In genomic region chr19:4492526-4493296, GRCm38 (mm10) we compare ENCODE assay signal across 9 mouse cellular contexts. TPM values are rescaled to one million over a fixed set of nuclear protein-coding genes. Genes with fewer than 3 reads are reported as not detected.
DNase-seq lines count a peak whose midpoint lies in the region; ATAC-seq and TF ChIP-seq lines count a peak whose summit lies in the region.
"Had no signal": no experiment of that assay in that cellular context is flagged by ENCODE, and none has a peak within 500 bp of the region (broad histone marks: within the 10 kb centered on the region; RNA-seq: fewer than 3 reads in every experiment).

No protein-coding gene starts in this region.

- no peak for TF ChIP-seq POLR2A in CH12.LX (IDR thresholded peaks at IDR 0.05; ENCODE audit: low read depth, low read length)

- dilution Hi-C loops in CH12.LX (cut with MboI; ENCODE audit: extremely low pct_ligation_motif_present, extremely low pct_unique_long_range_greater_than_20kb, low sequenced_read_pairs) = no loop called here

- TF ChIP-seq RAD21 in CH12.LX (IDR thresholded peaks at IDR 0.05; ENCODE audit: low read depth, low read length) = no peak

- no peak overlapping the region for H3K27ac ChIP-seq in hindbrain, embryonic 13.5 days
- no peak overlapping the region for H3K27ac ChIP-seq in hindbrain, embryonic 10.5 days
- H3K27ac ChIP-seq in CH12.LX (ENCODE audit: insufficient read depth, low read depth) = no peak overlapping the region
- no peak overlapping the region for H3K27ac ChIP-seq in midbrain, embryonic 10.5 days (replicated peaks)
- H3K27ac ChIP-seq: midbrain, embryonic 12.5 days had no signal

- no peaks in the 10 kb centered on the region for H3K9me3 ChIP-seq in hindbrain, embryonic 13.5 days
- no peaks in the 10 kb centered on the region for H3K9me3 ChIP-seq in hindbrain, embryonic 10.5 days
- no peaks in the 10 kb centered on the region for H3K9me3 ChIP-seq in CH12.LX (replicated peaks; ENCODE audit: low read length)
- no peaks in the 10 kb centered on the region for H3K9me3 ChIP-seq in midbrain, embryonic 10.5 days (replicated peaks)
- H3K9me3 ChIP-seq: midbrain, embryonic 12.5 days had no signal

- intact Hi-C loops in heart, postnatal 25 days (cut with DNase I) = no loop called here

- 47% methylated on average over 9 of the region's 9 CpGs for WGBS in hindbrain, embryonic 13.5 days
- WGBS in hindbrain, embryonic 10.5 days = 61% methylated on average over 9 of the region's 9 CpGs
- WGBS in midbrain, embryonic 10.5 days = 64% methylated on average over 9 of the region's 9 CpGs

- no peak for TF ChIP-seq EP300 in CH12.LX (IDR thresholded peaks at IDR 0.05; ENCODE audit: low read length)

- H3K4me2 ChIP-seq in hindbrain, embryonic 13.5 days = no peak overlapping the region
- no peak overlapping the region for H3K4me2 ChIP-seq in CH12.LX (ENCODE audit: insufficient read depth, low read depth, poor library complexity, severe bottlenecking)
- H3K4me2 ChIP-seq: midbrain, embryonic 12.5 days had no signal

- no peaks in the 10 kb centered on the region for H3K36me3 ChIP-seq in hindbrain, embryonic 13.5 days
- H3K36me3 ChIP-seq in hindbrain, embryonic 10.5 days = no peaks in the 10 kb centered on the region
- no peaks in the 10 kb centered on the region for H3K36me3 ChIP-seq in CH12.LX (replicated peaks in 1 of 2; ENCODE audit: control insufficient read depth in 1 of 2, insufficient read depth in 1 of 2, low read length in 1 of 2)
- no peaks in the 10 kb centered on the region for H3K36me3 ChIP-seq in midbrain, embryonic 10.5 days
- H3K36me3 ChIP-seq: midbrain, embryonic 12.5 days had no signal

- in situ Hi-C loops in CH12.LX (cut with MboI; ENCODE audit: low pct_ligation_motif_present, low pct_unique_long_range_greater_than_20kb, low sequenced_read_pairs) = loop anchor here (10.0 to 25.0 kb wide), 3 partner anchors 132 to 495 kb away; partner anchors contain the start of genes Ctsf, Npas4 and Rce1

- no peak for TF ChIP-seq CTCF in CH12.LX (conservative IDR thresholded peaks at IDR 0.05 in 1 of 2, IDR thresholded peaks at IDR 0.05 in 1 of 2; ENCODE audit: low read depth in 2 of 2, low read length in 2 of 2)

- no peak overlapping the region for H3K4me3 ChIP-seq in hindbrain, embryonic 13.5 days
- no peak overlapping the region for H3K4me3 ChIP-seq in hindbrain, embryonic 10.5 days
- H3K4me3 ChIP-seq in CH12.LX (replicated peaks in 1 of 3; ENCODE audit: low read depth in 2 of 3, low read length in 2 of 3, poor library complexity in 1 of 3) = no peak overlapping the region
- H3K4me3 ChIP-seq in midbrain, embryonic 10.5 days = no peak overlapping the region
- H3K4me3 ChIP-seq: midbrain, embryonic 12.5 days had no signal

- peak overlapping the region; percentile 56 for H3K9ac ChIP-seq in hindbrain, embryonic 13.5 days
- no peak overlapping the region for H3K9ac ChIP-seq in CH12.LX (ENCODE audit: insufficient read depth, low read depth)
- H3K9ac ChIP-seq: midbrain, embryonic 12.5 days had no signal

- H3K27me3 ChIP-seq in hindbrain, embryonic 13.5 days = no peaks in the 10 kb centered on the region
- no peaks in the 10 kb centered on the region for H3K27me3 ChIP-seq in hindbrain, embryonic 10.5 days (ENCODE audit: insufficient read depth, poor library complexity, severe bottlenecking)
- H3K27me3 ChIP-seq in CH12.LX (replicated peaks) = peaks cover 2% of the 10 kb centered on the region
- H3K27me3 ChIP-seq in midbrain, embryonic 10.5 days (ENCODE audit: low read depth, poor library complexity, severe bottlenecking) = no peaks in the 10 kb centered on the region
- H3K27me3 ChIP-seq: midbrain, embryonic 12.5 days had no signal

- ATAC-seq in hindbrain, embryonic 13.5 days (ENCODE audit: low FRiP score) = no peak

- no peaks in the 10 kb centered on the region for H3K79me2 ChIP-seq in CH12.LX (replicated peaks; ENCODE audit: control insufficient read depth, extremely low read depth, insufficient read depth, poor library complexity, severe bottlenecking)

- peaks cover 2% of the 10 kb centered on the region for H3K4me1 ChIP-seq in hindbrain, embryonic 13.5 days (replicated peaks)
- peaks cover 14% of the 10 kb centered on the region for H3K4me1 ChIP-seq in hindbrain, embryonic 10.5 days (replicated peaks)
- H3K4me1 ChIP-seq in CH12.LX (ENCODE audit: control insufficient read depth in 1 of 2, insufficient read depth in 2 of 2) = peaks cover 0 to 8% of the 10 kb centered on the region in 2 experiments; a peak in 2 of 4 replicates
- peaks cover 14% of the 10 kb centered on the region for H3K4me1 ChIP-seq in midbrain, embryonic 10.5 days

- no peak for DNase-seq in hindbrain, embryonic 10.5 days (ENCODE audit: low spot score)
- DNase-seq in CH12.LX (ENCODE audit: extremely low read depth) = no peak
- DNase-seq in cerebellum, adult 8-10 months = peak; percentile 95
- peak; percentile 53 for DNase-seq in heart, postnatal 25 days (ENCODE audit: low spot score)
- DNase-seq in testis, postnatal 10 days (ENCODE audit: low spot score) = peak; percentile 56
- DNase-seq in spleen, postnatal 10 days (ENCODE audit: low spot score in 2 of 2) = no peak
- DNase-seq in midbrain, embryonic 10.5 days (ENCODE audit: low spot score) = no peak

TF ChIP-seq in CH12.LX, 34 proteins besides CTCF, POLR2A, EP300 and RAD21:
- TF ChIP-seq SMC3 (IDR thresholded peaks at IDR 0.05; ENCODE audit: low read depth, low read length) = no peak
- TF ChIP-seq PAX5 (IDR thresholded peaks at IDR 0.05; ENCODE audit: low read length) = no peak
- TF ChIP-seq NELFE (IDR thresholded peaks at IDR 0.05; ENCODE audit: low read depth, low read length) = no peak
- no peak for TF ChIP-seq CHD1 (IDR thresholded peaks at IDR 0.05; ENCODE audit: low read depth, low read length)
- no peak for TF ChIP-seq ZC3H11A (IDR thresholded peaks at IDR 0.05; ENCODE audit: low read depth, low read length)
- peak; percentile 87; the same call in 1 of the 2 replicates for TF ChIP-seq MAFK (IDR thresholded peaks at IDR 0.05; ENCODE audit: insufficient replicate concordance, low read length)
- no peak for TF ChIP-seq POLR2AphosphoS2 (IDR thresholded peaks at IDR 0.05; ENCODE audit: low read depth, low read length)

RNA-seq across cellular contexts. Expression of gene 2010003K11Rik, which starts 5.7 kb away (rescaled TPM):
- not detected in 2 replicates for polyA plus RNA-seq in hindbrain, embryonic 13.5 days (2015; fragmentation: Nextera tagmentation; extraction: Ambion mirVana)
- polyA plus RNA-seq in hindbrain, embryonic 10.5 days (2016; fragmentation: Nextera tagmentation; extraction: Ambion mirVana) = 0.13 TPM in 1 of 2 replicates, not detected in the other
- total RNA-seq in CH12.LX (2012; rRNA removed) (not detected in 2 replicates), CH12.LX (2014; rRNA removed) (not detected in 2 replicates)
- not detected in 2 replicates for polyA plus RNA-seq in CH12.LX (2012; ENCODE audit: insufficient read length, low read depth)
- total RNA-seq in heart, postnatal 25 days (2021) = under 1 TPM in 1 of 2 experiments, not detected in 1; 0.22 TPM
- polyA plus RNA-seq in midbrain, embryonic 10.5 days (2016; fragmentation: Nextera tagmentation; extraction: Ambion mirVana) = not detected in 2 replicates
- polyA plus RNA-seq: midbrain, embryonic 12.5 days had no signal

RNA-seq across cellular contexts. Expression of gene Syt12, which starts 15.5 kb away (rescaled TPM):
- 2.9 and 3.6 TPM in 2 replicates for polyA plus RNA-seq in hindbrain, embryonic 13.5 days (2015; fragmentation: Nextera tagmentation; extraction: Ambion mirVana)
- 1.2 and 1.6 TPM in 2 replicates for polyA plus RNA-seq in hindbrain, embryonic 10.5 days (2016; fragmentation: Nextera tagmentation; extraction: Ambion mirVana)
- total RNA-seq in CH12.LX (2012; rRNA removed) = 0.04 and 0.17 TPM in 2 replicates
- total RNA-seq in CH12.LX (2014; rRNA removed) = not detected in 2 replicates
- polyA plus RNA-seq in CH12.LX (2012; ENCODE audit: insufficient read length, low read depth) = 0.16 and 0.50 TPM in 2 replicates
- 1 to 10 TPM; 5.0 to 6.7 TPM for total RNA-seq in heart, postnatal 25 days (2021)
- polyA plus RNA-seq in midbrain, embryonic 10.5 days (2016; fragmentation: Nextera tagmentation; extraction: Ambion mirVana) = 1.7 and 2.0 TPM in 2 replicates

RNA-seq across cellular contexts. Expression of gene Pcx, which starts 17.6 kb away (rescaled TPM):
- polyA plus RNA-seq in hindbrain, embryonic 13.5 days (2015; fragmentation: Nextera tagmentation; extraction: Ambion mirVana) = 22.5 and 24.3 TPM in 2 replicates
- polyA plus RNA-seq in hindbrain, embryonic 10.5 days (2016; fragmentation: Nextera tagmentation; extraction: Ambion mirVana) = 23.1 and 25.5 TPM in 2 replicates
- total RNA-seq in CH12.LX (2012; rRNA removed) (9.2 and 10.7 TPM in 2 replicates), CH12.LX (2014; rRNA removed) (7.3 and 7.7 TPM in 2 replicates)
- 13.6 and 14.2 TPM in 2 replicates for polyA plus RNA-seq in CH12.LX (2012; ENCODE audit: insufficient read length, low read depth)
- total RNA-seq in heart, postnatal 25 days (2021) = 10 to 100 TPM; 30.9 to 36.8 TPM
- 20.9 and 24.1 TPM in 2 replicates for polyA plus RNA-seq in midbrain, embryonic 10.5 days (2016; fragmentation: Nextera tagmentation; extraction: Ambion mirVana)

RNA-seq across cellular contexts. Expression of gene Rhod, which starts 53.5 kb away (rescaled TPM):
- polyA plus RNA-seq in hindbrain, embryonic 13.5 days (2015; fragmentation: Nextera tagmentation; extraction: Ambion mirVana) = 7.0 and 7.8 TPM in 2 replicates
- polyA plus RNA-seq in hindbrain, embryonic 10.5 days (2016; fragmentation: Nextera tagmentation; extraction: Ambion mirVana) = 16.5 and 19.5 TPM in 2 replicates
- total RNA-seq in CH12.LX (2012; rRNA removed) (14.9 and 19.3 TPM in 2 replicates), CH12.LX (2014; rRNA removed) (16.6 and 20.1 TPM in 2 replicates)
- 14.4 and 15.3 TPM in 2 replicates for polyA plus RNA-seq in CH12.LX (2012; ENCODE audit: insufficient read length, low read depth)
- 1 to 10 TPM; 4.6 to 6.4 TPM for total RNA-seq in heart, postnatal 25 days (2021)
- polyA plus RNA-seq in midbrain, embryonic 10.5 days (2016; fragmentation: Nextera tagmentation; extraction: Ambion mirVana) = 13.7 and 13.9 TPM in 2 replicates

Comparison
In these comparisons a context has a peak if more than half of its experiments do, and no peak if none do; other contexts are left out.
1. DNase-seq: peak in cerebellum, adult 8-10 months (single experiment), heart, postnatal 25 days (single experiment) and testis, postnatal 10 days (single experiment); none in hindbrain, embryonic 10.5 days (single experiment), CH12.LX (single experiment), spleen, postnatal 10 days (0 of 2) and midbrain, embryonic 10.5 days (single experiment).